Mouse (Mus musculus) embryonic fibroblast, embryonic 13.5 days (primary cell): ENCODE data around the gene Spen.

Source experiments
- CTCF ChIP-seq: IDR thresholded peaks from 2 replicates; pipeline ENCODE4 v1.5.1; 2011; ENCODE audit warnings: mild to moderate bottlenecking, control low read depth, low read length, moderate library complexity, borderline replicate concordance; ENCODE audit not compliant: insufficient read depth
- POLR2A ChIP-seq: IDR thresholded peaks from 2 replicates; pipeline ENCODE4 v1.6.1; 2011; ENCODE audit warnings: low read depth, mild to moderate bottlenecking, control low read depth, low read length, moderate library complexity

GRCm38 (mm10) chr4:141537226-141537610 is 1.2 kb downstream of the Spen start:
- TF ChIP-seq CTCF (no peak), POLR2A (no peak)
